Mouse (Mus musculus): ENCODE measurements around the gene Tmem147. TPM values are rescaled to one million over a fixed set of nuclear protein-coding genes. Genes with fewer than 3 reads are reported as not detected.

Gene Tmem147
- 137 and 155 TPM in 2 replicates for total RNA-seq (2012; rRNA removed)

- TF ChIP-seq CHD2 (IDR thresholded peaks at IDR 0.05; ENCODE audit: low read depth, low read length) (no peak), ZC3H11A (IDR thresholded peaks at IDR 0.05; ENCODE audit: borderline replicate concordance, low read depth, low read length) (no peak), MAFK (IDR thresholded peaks at IDR 0.05; ENCODE audit: insufficient read depth, low read depth, low read length) (no peak), HCFC1 (IDR thresholded peaks at IDR 0.05; ENCODE audit: borderline replicate concordance, insufficient read depth, low read length) (peak; percentile 97), ZNF384 (IDR thresholded peaks at IDR 0.05; ENCODE audit: low read depth, low read length) (no peak)
- in situ Hi-C loops (cut with MboI; ENCODE audit: low sequenced_read_pairs in 2 of 2, unreplicated experiment in 2 of 2) = no loop called here
- Histone ChIP-seq H3K36me3 (ENCODE audit: control insufficient read depth, insufficient read depth, low read length, poor library complexity, severe bottlenecking) (peaks cover 4% of the 10 kb centered on the region; the same call in 1 of the 2 replicates), H3K27ac (ENCODE audit: insufficient read depth, low read depth, low read length, poor library complexity, severe bottlenecking) (peak within 1 kb of the TSS; percentile 47; the same call in 1 of the 2 replicates), H3K4me1 (ENCODE audit: control insufficient read depth in 2 of 2, insufficient read depth in 2 of 2, low read length in 2 of 2, poor library complexity in 1 of 2) (peaks cover 0 to 10% of the 10 kb centered on the region in 2 experiments; a peak in 1 of 4 replicates), H3K4me3 (ENCODE audit: insufficient read depth in 1 of 2, low read depth in 1 of 2, low read length in 2 of 2, poor library complexity in 1 of 2, severe bottlenecking in 1 of 2) (peak within 1 kb of the TSS; percentile 76 to 78), H3K9ac (ENCODE audit: insufficient read depth, low read depth, low read length, poor library complexity, severe bottlenecking) (peak within 1 kb of the TSS; percentile 80), H3K9me3 (ENCODE audit: control insufficient read depth, insufficient read depth, low read depth, low read length) (no peaks in the 10 kb centered on the region)
- peak; percentile 92 for DNase-seq (ENCODE audit: low read depth, low spot score)
Observed at GRCm38 (mm10) chr7:30729396-30730063, at the start of gene Tmem147. TSS of gene Tmem147 (minus strand) at chr7:30729540.

GRCm38 (mm10) chr7:30777911-30778310 lies 48.6 kb upstream of the Tmem147 start:
- Histone ChIP-seq H3K9ac (ENCODE audit: insufficient read depth, low read depth, low read length, poor library complexity, severe bottlenecking) (no peak overlapping the region), H3K4me1 (ENCODE audit: control insufficient read depth in 2 of 2, insufficient read depth in 2 of 2, low read length in 2 of 2, poor library complexity in 1 of 2) (peaks cover 0 to 14% of the 10 kb centered on the region in 2 experiments; a peak in 2 of 4 replicates), H3K4me3 (ENCODE audit: insufficient read depth in 1 of 2, low read depth in 1 of 2, low read length in 2 of 2, poor library complexity in 1 of 2, severe bottlenecking in 1 of 2) (no peak overlapping the region), H3K9me3 (ENCODE audit: control insufficient read depth, insufficient read depth, low read depth, low read length) (no peaks in the 10 kb centered on the region), H3K27ac (ENCODE audit: insufficient read depth, low read depth, low read length, poor library complexity, severe bottlenecking) (no peak overlapping the region), H3K36me3 (ENCODE audit: control insufficient read depth, insufficient read depth, low read length, poor library complexity, severe bottlenecking) (no peaks in the 10 kb centered on the region)
- no peak for DNase-seq (ENCODE audit: low read depth, low spot score)
- in situ Hi-C loops (cut with MboI; ENCODE audit: low sequenced_read_pairs in 2 of 2, unreplicated experiment in 2 of 2) = no loop called here
- no peak for TF ChIP-seq ZNF384 (IDR thresholded peaks at IDR 0.05; ENCODE audit: low read depth, low read length)

GRCm38 (mm10) chr7:30777081-30777579 lies 47.8 kb upstream of the Tmem147 start:
- DNase-seq (ENCODE audit: low read depth, low spot score) = no peak
- H3K4me1 ChIP-seq (ENCODE audit: control insufficient read depth in 2 of 2, insufficient read depth in 2 of 2, low read length in 2 of 2, poor library complexity in 1 of 2) = peaks cover 0 to 14% of the 10 kb centered on the region in 2 experiments; a peak in 2 of 4 replicates
- in situ Hi-C loops (cut with MboI; ENCODE audit: low sequenced_read_pairs in 2 of 2, unreplicated experiment in 2 of 2) = no loop called here

GRCm38 (mm10) chr7:30776104-30776503 lies 46.8 kb upstream of the Tmem147 start:
- no peaks in the 10 kb centered on the region for H3K36me3 ChIP-seq (ENCODE audit: control insufficient read depth, insufficient read depth, low read length, poor library complexity, severe bottlenecking)
- no peak for TF ChIP-seq ZNF384 (IDR thresholded peaks at IDR 0.05; ENCODE audit: low read depth, low read length)
- no peak for TF ChIP-seq CHD2 (IDR thresholded peaks at IDR 0.05; ENCODE audit: low read depth, low read length)
- TF ChIP-seq ZC3H11A (IDR thresholded peaks at IDR 0.05; ENCODE audit: borderline replicate concordance, low read depth, low read length) = no peak
- no peak for TF ChIP-seq HCFC1 (IDR thresholded peaks at IDR 0.05; ENCODE audit: borderline replicate concordance, insufficient read depth, low read length)
- no peak for TF ChIP-seq MAFK (IDR thresholded peaks at IDR 0.05; ENCODE audit: insufficient read depth, low read depth, low read length)
- H3K4me1 ChIP-seq (ENCODE audit: control insufficient read depth in 2 of 2, insufficient read depth in 2 of 2, low read length in 2 of 2, poor library complexity in 1 of 2) = peaks cover 0 to 14% of the 10 kb centered on the region in 2 experiments; a peak in 2 of 4 replicates
- H3K9ac ChIP-seq (ENCODE audit: insufficient read depth, low read depth, low read length, poor library complexity, severe bottlenecking) = no peak overlapping the region
- no peak overlapping the region for H3K27ac ChIP-seq (ENCODE audit: insufficient read depth, low read depth, low read length, poor library complexity, severe bottlenecking)
- no peaks in the 10 kb centered on the region for H3K9me3 ChIP-seq (ENCODE audit: control insufficient read depth, insufficient read depth, low read depth, low read length)
- in situ Hi-C loops (cut with MboI; ENCODE audit: low sequenced_read_pairs in 2 of 2, unreplicated experiment in 2 of 2) = no loop called here
- H3K4me3 ChIP-seq (ENCODE audit: insufficient read depth in 1 of 2, low read depth in 1 of 2, low read length in 2 of 2, poor library complexity in 1 of 2, severe bottlenecking in 1 of 2) = no peak overlapping the region
- no peak for DNase-seq (ENCODE audit: low read depth, low spot score)

More at GRCm38 (mm10) chr7:30777081-30777579, 47.8 kb upstream of the Tmem147 start:
- no peak for TF ChIP-seq CHD2 (IDR thresholded peaks at IDR 0.05; ENCODE audit: low read depth, low read length)
- TF ChIP-seq ZNF384 (IDR thresholded peaks at IDR 0.05; ENCODE audit: low read depth, low read length) = no peak
- no peak for TF ChIP-seq MAFK (IDR thresholded peaks at IDR 0.05; ENCODE audit: insufficient read depth, low read depth, low read length)
- no peak for TF ChIP-seq ZC3H11A (IDR thresholded peaks at IDR 0.05; ENCODE audit: borderline replicate concordance, low read depth, low read length)
- no peak for TF ChIP-seq HCFC1 (IDR thresholded peaks at IDR 0.05; ENCODE audit: borderline replicate concordance, insufficient read depth, low read length)
- Histone ChIP-seq H3K9me3 (ENCODE audit: control insufficient read depth, insufficient read depth, low read depth, low read length) (no peaks in the 10 kb centered on the region), H3K36me3 (ENCODE audit: control insufficient read depth, insufficient read depth, low read length, poor library complexity, severe bottlenecking) (no peaks in the 10 kb centered on the region), H3K27ac (ENCODE audit: insufficient read depth, low read depth, low read length, poor library complexity, severe bottlenecking) (no peak overlapping the region), H3K9ac (ENCODE audit: insufficient read depth, low read depth, low read length, poor library complexity, severe bottlenecking) (no peak overlapping the region), H3K4me3 (ENCODE audit: insufficient read depth in 1 of 2, low read depth in 1 of 2, low read length in 2 of 2, poor library complexity in 1 of 2, severe bottlenecking in 1 of 2) (no peak overlapping the region)
